Mouse (Mus musculus): ENCODE measurements around the gene Msi1.

DNA sequence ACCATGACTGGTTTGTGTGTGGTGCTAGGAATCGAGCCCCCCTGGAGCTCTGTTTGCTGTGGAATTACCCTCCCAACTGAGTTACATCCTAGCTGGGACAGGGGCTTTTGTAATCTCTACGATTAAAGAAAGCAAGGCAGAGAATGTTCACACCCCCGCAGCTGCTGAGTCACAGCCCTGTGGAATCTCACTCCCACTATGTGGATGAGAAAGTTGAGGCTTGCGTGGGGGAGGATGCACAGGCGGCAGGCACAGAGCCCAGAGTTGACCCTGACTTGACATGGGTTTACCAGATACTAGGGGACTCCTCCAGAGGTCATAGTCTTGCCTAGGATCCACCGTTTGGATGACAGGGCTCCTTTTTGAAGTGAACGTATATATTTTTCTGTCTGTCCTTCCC, 67.6 kb downstream of the Msi1 start:
- TF ChIP-seq CTCF (IDR thresholded peaks at IDR 0.05; ENCODE audit: control insufficient read depth, insufficient read depth, insufficient read length) (no peak), FOSL1 (IDR thresholded peaks at IDR 0.05; ENCODE audit: insufficient read depth, low read length, poor library complexity, severe bottlenecking) (no peak), MYOG (IDR thresholded peaks at IDR 0.05; ENCODE audit: control insufficient read depth, extremely low read depth, insufficient read length) (no peak), CEBPB (IDR thresholded peaks at IDR 0.05; ENCODE audit: low read depth) (no peak), USF1 (IDR thresholded peaks at IDR 0.05; ENCODE audit: low read depth) (no peak), MAX (IDR thresholded peaks at IDR 0.05) (no peak)
